Mouse (Mus musculus) stomach, embryonic 15.5 days (tissue): ENCODE measurements around the gene Wiz. TPM values are rescaled to one million over a fixed set of nuclear protein-coding genes. Genes with fewer than 3 reads are reported as not detected.

Source experiments
- ATAC-seq: fragments of 200-750 bp; cut with Nextera tagmentation; 2 replicates; pipeline ENCODE4 v1.8.0; 2017; ENCODE audit warnings: low read depth, moderate number of reproducible peaks, moderate TSS enrichment; ENCODE audit not compliant: insufficient read depth, low FRiP score
- H3K27ac ChIP-seq: fragments of 300-500 bp; sonication (generic); 2 replicates; pipeline ENCODE4 v1.5.1; 2015; ENCODE audit warnings: mild to moderate bottlenecking, inconsistent platforms
- H3K27me3 ChIP-seq: fragments of 300-500 bp; sonication (generic); replicated peaks from 2 replicates; pipeline ENCODE4 v1.6.1; 2015; ENCODE audit warnings: inconsistent platforms
- H3K36me3 ChIP-seq: fragments of 300-500 bp; sonication (generic); 2 replicates; pipeline ENCODE4 v1.6.1; 2015; ENCODE audit warnings: inconsistent platforms
- H3K4me1 ChIP-seq: fragments of 300-500 bp; sonication (generic); 2 replicates; pipeline ENCODE4 v1.6.1; 2015; ENCODE audit warnings: inconsistent platforms
- H3K4me2 ChIP-seq: fragments of 300-500 bp; sonication (generic); 2 replicates; pipeline ENCODE4 v1.6.1; 2015; ENCODE audit warnings: mild to moderate bottlenecking, inconsistent platforms
- H3K4me3 ChIP-seq: fragments of 300-500 bp; sonication (generic); replicated peaks from 2 replicates; pipeline ENCODE4 v1.5.1; 2015; ENCODE audit warnings: inconsistent platforms
- H3K9ac ChIP-seq: fragments of 300-500 bp; sonication (generic); 2 replicates; pipeline ENCODE4 v1.6.1; 2015; ENCODE audit warnings: inconsistent platforms
- H3K9me3 ChIP-seq: fragments of 300-500 bp; sonication (generic); 2 replicates; pipeline ENCODE4 v1.6.1; 2016; ENCODE audit warnings: inconsistent platforms
- WGBS: fragments of 180-500 bp; shearing (Covaris S2); methylation state at CpG from one replicate; pipeline ENCODE4 v1.1.7; 2015; 5-methylcytosine and 5-hydroxymethylcytosine counted together
- polyA plus RNA-seq: library from polyadenylated mRNA; unstranded; fragments of >200 nt; fragmentation: Nextera tagmentation; extraction: Ambion mirVana; gene quantifications from 2 replicates; pipeline ENCODE4 v1.2.1, GENCODE M21; 2015

The Wiz gene
- polyA plus RNA-seq, 1 experiment from 2014 or later: 26.2 TPM

DNA sequence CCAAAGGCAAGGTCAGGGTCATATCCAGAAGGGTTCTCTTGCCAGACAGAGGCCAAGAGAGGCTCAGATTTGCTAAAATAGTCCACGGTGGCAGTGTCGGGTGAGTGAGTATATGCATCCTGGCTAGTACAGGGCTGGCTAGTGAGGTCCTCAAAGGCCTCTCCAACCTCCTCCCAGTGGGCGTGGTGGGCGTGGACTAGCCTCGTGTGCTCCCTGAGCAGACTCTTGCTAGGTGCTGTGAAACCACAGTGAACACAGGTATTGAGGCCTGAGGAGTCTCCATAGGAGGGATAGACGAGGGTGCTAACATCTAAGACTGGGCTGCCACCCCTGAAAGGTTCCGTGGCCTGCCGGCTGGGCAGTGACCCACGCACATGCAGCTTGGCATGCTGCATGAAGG, 12.1 kb downstream of the Wiz start:
- Histone ChIP-seq H3K4me1 (no peaks in the 10 kb centered on the region), H3K27ac (no peak overlapping the region), H3K9ac (no peak overlapping the region), H3K4me2 (no peak overlapping the region), H3K4me3 (no peak overlapping the region), H3K27me3 (no peaks in the 10 kb centered on the region), H3K9me3 (no peaks in the 10 kb centered on the region), H3K36me3 (peaks cover 14% of the 10 kb centered on the region; the same call in 1 of the 2 replicates)
- 74% methylated on average over 9 of the region's 9 CpGs for WGBS
- ATAC-seq: 0 out of 2 replicates have a peak, but pooled peaks have one; percentile 14

DNA sequence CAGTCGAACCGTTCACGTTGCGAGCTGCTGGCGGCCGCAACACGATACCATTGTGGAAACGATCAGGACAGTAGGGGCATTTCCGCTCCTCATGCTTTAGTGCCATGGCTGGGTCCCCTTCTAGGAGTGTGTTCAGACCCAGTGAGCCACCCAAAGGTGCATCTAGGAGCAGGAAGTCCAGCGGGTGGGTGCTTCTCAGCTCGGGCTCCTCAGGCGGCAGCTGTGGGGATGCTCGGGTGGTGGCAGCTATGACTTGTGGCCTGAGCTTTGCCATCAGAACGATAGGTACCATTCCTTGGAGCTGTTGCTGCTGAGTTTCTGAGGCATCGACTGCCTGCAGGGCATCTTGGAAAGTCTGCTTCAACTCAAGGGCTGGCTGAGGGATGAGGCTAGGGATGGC, 12.8 kb downstream of the Wiz start:
- no peaks in the 10 kb centered on the region for H3K27me3 ChIP-seq
- peak; percentile 27; the same call in 1 of the 2 replicates for ATAC-seq

DNA sequence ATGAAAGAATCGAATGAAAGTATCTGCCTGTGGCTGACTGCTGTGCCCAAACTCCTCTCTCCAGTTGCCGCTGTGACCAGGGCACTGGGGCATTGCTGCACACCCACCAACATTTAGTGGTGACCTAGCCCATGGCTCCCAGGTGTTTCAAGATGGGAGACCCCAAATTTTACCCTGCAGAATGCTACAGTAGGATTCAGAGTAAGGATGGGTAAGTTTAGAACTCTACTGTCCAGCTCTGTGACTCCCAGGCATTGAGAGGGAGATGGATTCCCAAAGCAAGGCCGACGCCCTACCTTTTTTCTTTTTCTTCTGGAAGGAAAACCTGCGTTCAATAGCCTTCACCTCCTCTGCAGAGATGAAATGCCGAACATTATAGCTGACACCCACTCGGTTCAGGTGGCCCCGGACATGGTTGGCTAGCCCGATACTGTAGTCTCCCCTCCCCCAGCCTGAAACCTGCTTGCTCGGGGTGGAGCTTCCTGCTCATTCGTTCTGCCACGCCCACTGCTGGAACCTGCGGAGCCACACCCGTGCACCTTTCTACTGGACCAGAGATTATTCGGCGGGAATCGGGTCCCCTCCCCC, 20.2 kb downstream of the Wiz start:
- peak overlapping the region; percentile 63 for H3K27ac ChIP-seq
- H3K4me2 ChIP-seq: peak overlapping the region; percentile 44
- peaks cover 5% of the 10 kb centered on the region; the same call in 1 of the 2 replicates for H3K4me1 ChIP-seq
- H3K36me3 ChIP-seq: 0 out of 2 replicates have a peak, but pooled peaks cover 3% of the 10 kb centered on the region
- no peaks in the 10 kb centered on the region for H3K27me3 ChIP-seq
- H3K9ac ChIP-seq: no peak overlapping the region
- H3K9me3 ChIP-seq: no peaks in the 10 kb centered on the region
- WGBS: 17% methylated on average over 12 of the region's 17 CpGs
- H3K4me3 ChIP-seq: peak overlapping the region; percentile 38
- ATAC-seq: peak; percentile 73

More for the DNA sequence above, 12.8 kb downstream of the Wiz start:
- Histone ChIP-seq H3K9me3 (no peaks in the 10 kb centered on the region), H3K4me1 (no peaks in the 10 kb centered on the region), H3K4me2 (no peak overlapping the region), H3K36me3 (peaks cover 14% of the 10 kb centered on the region; the same call in 1 of the 2 replicates), H3K9ac (no peak overlapping the region), H3K27ac (0 out of 2 replicates have a peak overlapping the region, but pooled peaks have one; percentile 16), H3K4me3 (no peak overlapping the region)
- WGBS: 84% methylated on average over 15 of the region's 15 CpGs

DNA sequence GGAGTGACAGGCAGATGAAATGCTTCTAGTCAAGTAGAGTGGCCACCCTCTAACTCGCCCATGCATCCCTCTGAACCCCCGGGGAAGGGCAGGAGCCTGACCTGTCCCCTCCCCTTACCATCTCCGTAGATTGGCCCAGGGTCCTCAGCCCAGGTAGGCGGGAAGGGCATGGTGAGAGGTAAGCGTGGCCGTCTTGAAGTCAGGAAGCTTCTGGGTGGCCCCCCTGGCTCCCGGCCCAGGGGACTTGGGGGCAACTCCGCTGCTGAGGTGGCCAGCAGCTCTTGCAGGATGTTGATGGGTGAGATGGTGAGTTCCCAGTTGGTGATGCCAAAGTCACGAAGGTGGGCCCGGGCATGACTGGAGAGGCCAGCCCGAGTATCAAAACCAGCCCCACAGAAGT, 21.5 kb downstream of the Wiz start:
- H3K36me3 ChIP-seq: 0 out of 2 replicates have a peak, but pooled peaks cover 3% of the 10 kb centered on the region
- peaks cover 12% of the 10 kb centered on the region for H3K4me1 ChIP-seq
- H3K9me3 ChIP-seq: no peaks in the 10 kb centered on the region
- H3K9ac ChIP-seq: no peak overlapping the region
- 87% methylated on average over 11 of the region's 11 CpGs for WGBS
- H3K4me2 ChIP-seq: no peak overlapping the region
- H3K4me3 ChIP-seq: no peak overlapping the region
- H3K27ac ChIP-seq: no peak overlapping the region
- no peak for ATAC-seq
- no peaks in the 10 kb centered on the region for H3K27me3 ChIP-seq

GRCm38 (mm10) chr17:32365296-32365695, 23.9 kb downstream of the Wiz start:
- Histone ChIP-seq H3K4me1 (peaks cover 22% of the 10 kb centered on the region), H3K9me3 (no peaks in the 10 kb centered on the region), H3K27me3 (no peaks in the 10 kb centered on the region), H3K27ac (0 out of 2 replicates have a peak overlapping the region, but pooled peaks have one; percentile 73), H3K4me3 (no peak overlapping the region), H3K9ac (no peak overlapping the region), H3K36me3 (peaks cover 14% of the 10 kb centered on the region), H3K4me2 (no peak overlapping the region)
- ATAC-seq: no peak
- 60% methylated on average over 1 of the region's 1 CpGs for WGBS

GRCm38 (mm10) chr17:32364850-32365249, 24.4 kb downstream of the Wiz start:
- H3K4me3 ChIP-seq: peak overlapping the region; percentile 94
- WGBS: 52% methylated on average over 5 of the region's 5 CpGs
- H3K36me3 ChIP-seq: peaks cover 19% of the 10 kb centered on the region
- H3K27me3 ChIP-seq: no peaks in the 10 kb centered on the region
- H3K4me1 ChIP-seq: peaks cover 22% of the 10 kb centered on the region
- no peaks in the 10 kb centered on the region for H3K9me3 ChIP-seq
- no peak overlapping the region for H3K9ac ChIP-seq
- peak overlapping the region; percentile 73 for H3K27ac ChIP-seq
- H3K4me2 ChIP-seq: peak overlapping the region; percentile 58
- ATAC-seq: no peak

DNA sequence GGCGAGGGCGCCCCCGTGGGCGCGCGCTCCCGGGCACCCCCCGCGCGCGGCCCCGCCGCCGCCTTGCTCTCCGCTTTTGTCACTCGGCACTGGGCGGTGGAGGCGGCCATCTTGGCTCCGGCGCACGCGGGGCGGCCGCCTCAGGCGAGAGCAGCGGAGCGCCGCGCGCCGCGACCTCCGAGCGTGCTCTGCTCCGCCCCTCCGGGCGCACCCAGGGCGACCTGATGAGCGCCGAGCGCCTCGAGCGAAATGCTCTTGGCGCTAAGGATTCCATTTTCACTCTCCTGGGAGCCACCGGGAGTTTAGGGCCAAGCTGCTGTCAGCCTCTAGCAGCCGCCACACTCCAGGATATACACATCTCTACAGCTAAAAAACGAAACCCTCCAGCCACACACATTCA, 24.9 kb downstream of the Wiz start:
- Histone ChIP-seq H3K4me2 (peak overlapping the region; percentile 62), H3K4me3 (peak overlapping the region; percentile 94), H3K27me3 (no peaks in the 10 kb centered on the region), H3K4me1 (peaks cover 22% of the 10 kb centered on the region), H3K9me3 (no peaks in the 10 kb centered on the region), H3K27ac (peak overlapping the region; percentile 73), H3K36me3 (peaks cover 23% of the 10 kb centered on the region), H3K9ac (peak overlapping the region; percentile 97)
- under 1% methylated on average over 46 of the region's 47 CpGs for WGBS
- ATAC-seq: peak; percentile 93

- under 1% methylated on average over 43 of the region's 50 CpGs for WGBS
- peaks cover 22% of the 10 kb centered on the region for H3K4me1 ChIP-seq
- H3K36me3 ChIP-seq: peaks cover 27% of the 10 kb centered on the region
- peak overlapping the region; percentile 97 for H3K9ac ChIP-seq
- H3K27ac ChIP-seq: peak overlapping the region; percentile 63; the same call in 1 of the 2 replicates
- no peaks in the 10 kb centered on the region for H3K27me3 ChIP-seq
- ATAC-seq: peak; percentile 15; the same call in 1 of the 2 replicates
- H3K4me3 ChIP-seq: peak overlapping the region; percentile 94
- H3K9me3 ChIP-seq: no peaks in the 10 kb centered on the region
- H3K4me2 ChIP-seq: peak overlapping the region; percentile 62
Measured at GRCm38 (mm10) chr17:32363821-32364301, 25.4 kb downstream of the Wiz start.

DNA sequence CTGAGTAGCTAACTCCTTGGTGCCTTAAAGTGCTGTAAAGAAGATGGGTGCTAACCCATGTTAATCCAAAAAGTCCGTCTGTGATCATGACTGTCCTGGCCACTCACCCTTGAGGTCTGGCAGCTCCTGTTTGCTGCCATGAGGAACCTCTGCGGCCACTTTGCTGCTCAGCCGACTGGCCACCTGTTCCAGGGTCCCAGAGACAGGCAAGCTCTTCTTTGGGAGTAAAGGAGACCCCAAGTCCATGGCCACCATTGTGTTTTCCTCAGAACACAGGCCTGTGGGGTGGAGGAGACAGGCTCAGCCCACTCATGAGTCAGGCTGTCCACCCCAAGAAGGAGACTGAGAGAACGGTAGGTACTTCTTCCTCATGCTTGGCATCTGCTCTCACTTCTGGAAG, 26.6 kb downstream of the Wiz start:
- Histone ChIP-seq H3K4me1 (peaks cover 22% of the 10 kb centered on the region), H3K27ac (no peak overlapping the region), H3K9ac (no peak overlapping the region), H3K27me3 (no peaks in the 10 kb centered on the region), H3K4me3 (peak overlapping the region; percentile 94; the same call in 1 of the 2 replicates), H3K36me3 (peaks cover 39% of the 10 kb centered on the region), H3K4me2 (peak overlapping the region; percentile 62), H3K9me3 (no peaks in the 10 kb centered on the region)
- ATAC-seq: no peak
- 84% methylated on average over 4 of the region's 4 CpGs for WGBS

GRCm38 (mm10) chr17:32359928-32360327, 29.3 kb downstream of the Wiz start:
- no peak overlapping the region for H3K27ac ChIP-seq
- no peaks in the 10 kb centered on the region for H3K9me3 ChIP-seq
- 83% methylated on average over 18 of the region's 18 CpGs for WGBS
- no peaks in the 10 kb centered on the region for H3K27me3 ChIP-seq
- H3K4me2 ChIP-seq: no peak overlapping the region
- no peak overlapping the region for H3K9ac ChIP-seq
- peaks cover 22% of the 10 kb centered on the region for H3K4me1 ChIP-seq
- H3K36me3 ChIP-seq: peaks cover 58% of the 10 kb centered on the region
- no peak for ATAC-seq
- H3K4me3 ChIP-seq: no peak overlapping the region

DNA sequence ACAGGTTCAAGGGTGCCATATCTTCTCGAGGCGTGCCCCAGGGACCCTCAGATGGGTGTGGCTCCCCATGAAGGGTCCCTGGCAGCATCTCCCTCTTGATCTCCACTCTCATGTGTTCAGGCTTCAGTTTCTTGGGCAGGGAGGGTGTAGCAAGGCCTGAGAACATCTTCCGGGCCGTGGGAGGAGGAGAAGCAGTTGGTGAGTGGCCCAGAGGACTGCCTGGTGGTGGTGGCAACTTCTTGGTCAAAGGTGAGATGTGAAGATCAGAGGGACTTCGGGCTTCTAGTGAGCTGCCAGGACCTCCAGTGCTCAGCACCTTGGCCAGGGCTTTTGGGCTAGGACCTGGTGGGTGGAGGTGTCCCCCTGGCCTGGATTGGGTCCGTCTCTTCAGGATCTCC, 30.3 kb downstream of the Wiz start:
- H3K27ac ChIP-seq: no peak overlapping the region
- H3K9me3 ChIP-seq: no peaks in the 10 kb centered on the region
- WGBS: 92% methylated on average over 6 of the region's 6 CpGs
- no peak overlapping the region for H3K9ac ChIP-seq
- peaks cover 17% of the 10 kb centered on the region for H3K4me1 ChIP-seq
- H3K4me3 ChIP-seq: no peak overlapping the region
- H3K4me2 ChIP-seq: no peak overlapping the region
- no peak for ATAC-seq
- peaks cover 67% of the 10 kb centered on the region for H3K36me3 ChIP-seq
- H3K27me3 ChIP-seq: no peaks in the 10 kb centered on the region

GRCm38 (mm10) chr17:32358192-32358942, 30.9 kb downstream of the Wiz start:
- Histone ChIP-seq H3K4me1 (peaks cover 17% of the 10 kb centered on the region), H3K36me3 (peaks cover 67% of the 10 kb centered on the region), H3K4me3 (no peak overlapping the region), H3K4me2 (no peak overlapping the region), H3K27ac (no peak overlapping the region), H3K9ac (no peak overlapping the region), H3K27me3 (no peaks in the 10 kb centered on the region), H3K9me3 (no peaks in the 10 kb centered on the region)
- no peak for ATAC-seq
- 90% methylated on average over 7 of the region's 7 CpGs for WGBS
